Mouse (Mus musculus): ENCODE measurements at regions not wholly inside any gene's neighbourhood (a gene's known extent, or its start where the extent isn't known, plus 50 kb on each side); places are given as distances from the start of the nearest gene placed in this dataset.

GRCm38 (mm10) chr5:148706323-148707120, 153.9 kb upstream of the Ubl3 start:
- DNase-seq (ENCODE audit: low read depth, low spot score), result no peak

- DNase-seq (ENCODE audit: low read depth, low spot score), result no peak
These were observed 152.2 kb upstream of the Ubl3 start for GRCm38 (mm10) chr5:148704769-148705168.

- DNase-seq (ENCODE audit: low read depth, low spot score), result no peak
These were observed 149.3 kb upstream of the Ubl3 start for GRCm38 (mm10) chr5:148701859-148702258.

- DNase-seq (ENCODE audit: low read depth, low spot score), result no peak
These were observed 148.4 kb upstream of the Ubl3 start for GRCm38 (mm10) chr5:148701001-148701400.

GRCm38 (mm10) chr5:148700240-148700639, 147.7 kb upstream of the Ubl3 start:
- DNase-seq (ENCODE audit: low read depth, low spot score), result peak; percentile 43

- DNase-seq (ENCODE audit: low read depth, low spot score), result no peak
These were observed 145.2 kb upstream of the Ubl3 start for GRCm38 (mm10) chr5:148697631-148698368.

- no peak for DNase-seq (ENCODE audit: low read depth, low spot score)
These were observed 141.8 kb upstream of the Ubl3 start for GRCm38 (mm10) chr5:148694352-148694751.

GRCm38 (mm10) chr5:148691486-148691885, 138.9 kb upstream of the Ubl3 start:
- DNase-seq (ENCODE audit: low read depth, low spot score), result no peak

- DNase-seq (ENCODE audit: low read depth, low spot score), result no peak
These were observed 138.2 kb upstream of the Ubl3 start for GRCm38 (mm10) chr5:148690823-148691197.

- DNase-seq (ENCODE audit: low read depth, low spot score), result no peak
These were observed 137.7 kb upstream of the Ubl3 start for GRCm38 (mm10) chr5:148690158-148690822.

GRCm38 (mm10) chr5:148689297-148689696, 136.7 kb upstream of the Ubl3 start:
- DNase-seq (ENCODE audit: low read depth, low spot score), result no peak

GRCm38 (mm10) chr5:148688501-148688900, 135.9 kb upstream of the Ubl3 start:
- DNase-seq (ENCODE audit: low read depth, low spot score), result no peak

- no peak for DNase-seq (ENCODE audit: low read depth, low spot score)
These were observed 135.2 kb upstream of the Ubl3 start for GRCm38 (mm10) chr5:148687827-148688226.

- no peak for DNase-seq (ENCODE audit: low read depth, low spot score)
These were observed 131.6 kb upstream of the Ubl3 start for GRCm38 (mm10) chr5:148684216-148684615.

GRCm38 (mm10) chr5:148682553-148682952, 130.0 kb upstream of the Ubl3 start:
- no peak for DNase-seq (ENCODE audit: low read depth, low spot score)

GRCm38 (mm10) chr5:148680341-148680740, 127.8 kb upstream of the Ubl3 start:
- DNase-seq (ENCODE audit: low read depth, low spot score), result peak; percentile 14

GRCm38 (mm10) chr5:148679586-148679985, 127.0 kb upstream of the Ubl3 start:
- peak; percentile 54 for DNase-seq (ENCODE audit: low read depth, low spot score)

- peak; percentile 79 for DNase-seq (ENCODE audit: low read depth, low spot score)
These were observed 125.8 kb upstream of the Ubl3 start for GRCm38 (mm10) chr5:148678285-148678937.

GRCm38 (mm10) chr5:148674281-148674680, 121.7 kb upstream of the Ubl3 start:
- peak; percentile 22 for DNase-seq (ENCODE audit: low read depth, low spot score)

- no peak for DNase-seq (ENCODE audit: low read depth, low spot score)
These were observed 109.7 kb upstream of the Ubl3 start for GRCm38 (mm10) chr5:148662281-148662741.

GRCm38 (mm10) chr5:148661120-148661519, 108.5 kb upstream of the Ubl3 start:
- no peak for DNase-seq (ENCODE audit: low read depth, low spot score)

Data from CD4-positive helper T cell, adult 2 months (primary cell).